Mouse (Mus musculus): ENCODE measurements around the gene Hpn. TPM values are rescaled to one million over a fixed set of nuclear protein-coding genes. Genes with fewer than 3 reads are reported as not detected.
A peak's percentile ranks its signal among the peaks of the same experiment; 100 is the strongest.

The Hpn gene
- polyA plus RNA-seq, 1 experiment from 2014 or later, result 0.10 TPM

DNA sequence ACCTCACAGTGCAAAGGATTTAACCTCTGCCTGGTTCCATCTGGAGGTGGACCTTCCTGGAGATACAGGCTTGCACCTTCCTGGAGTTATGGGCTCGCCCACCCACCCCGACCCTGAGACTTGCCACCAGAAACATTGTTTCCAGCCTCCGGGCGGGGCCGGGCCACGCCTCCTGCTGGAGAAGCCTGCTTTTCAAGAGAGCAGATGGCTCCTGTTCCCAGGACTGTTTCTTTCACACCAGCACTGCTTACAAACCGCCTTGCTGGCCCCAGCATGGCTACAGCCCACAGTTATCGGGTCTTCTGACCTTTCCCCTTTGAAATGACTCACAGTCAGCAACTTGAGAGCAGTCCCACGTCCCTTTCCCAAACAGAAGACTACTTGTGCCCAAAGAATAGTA is 42.8 kb downstream of the Hpn start:
- no peak for TF ChIP-seq CTCF (IDR thresholded peaks at IDR 0.05)
- DNase-seq (ENCODE audit: low read depth, low spot score) (no peak), ATAC-seq (no peak)
- CTCF ChIA-PET, result no interaction called here
- H3K27me3 ChIP-seq, result no peaks in the 10 kb centered on the region
- POLR2A ChIA-PET, result no interaction called here
- in situ Hi-C loops (cut with MboI; ENCODE audit: low pct_unique_long_range_greater_than_20kb), result no loop called here

DNA sequence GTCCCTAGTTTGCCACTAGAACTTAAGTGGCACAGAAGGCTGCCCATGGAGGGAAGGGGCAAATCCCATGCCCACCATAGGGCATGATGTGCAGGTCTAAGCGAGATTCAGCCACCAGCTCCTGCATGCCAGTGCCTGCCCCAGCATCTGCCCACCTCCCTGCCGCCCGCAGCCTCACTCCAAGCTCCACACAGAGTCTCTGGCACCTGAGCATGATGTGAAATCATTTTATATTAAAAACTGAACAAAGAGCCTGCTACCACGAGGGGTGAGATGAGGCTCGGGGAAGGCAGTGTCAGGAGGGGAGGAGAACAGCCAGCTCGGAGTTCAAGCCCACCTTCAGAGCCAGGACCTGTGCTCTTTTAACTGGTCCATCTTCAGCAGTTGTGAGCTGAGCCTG is 44.8 kb downstream of the Hpn start:
- ChIA-PET CTCF (no interaction called here), POLR2A (no interaction called here)
- ATAC-seq (no peak), DNase-seq (ENCODE audit: low read depth, low spot score) (no peak)
- no peak for TF ChIP-seq CTCF (IDR thresholded peaks at IDR 0.05)
- H3K27me3 ChIP-seq, result no peaks in the 10 kb centered on the region
- in situ Hi-C loops (cut with MboI; ENCODE audit: low pct_unique_long_range_greater_than_20kb), result no loop called here

DNA sequence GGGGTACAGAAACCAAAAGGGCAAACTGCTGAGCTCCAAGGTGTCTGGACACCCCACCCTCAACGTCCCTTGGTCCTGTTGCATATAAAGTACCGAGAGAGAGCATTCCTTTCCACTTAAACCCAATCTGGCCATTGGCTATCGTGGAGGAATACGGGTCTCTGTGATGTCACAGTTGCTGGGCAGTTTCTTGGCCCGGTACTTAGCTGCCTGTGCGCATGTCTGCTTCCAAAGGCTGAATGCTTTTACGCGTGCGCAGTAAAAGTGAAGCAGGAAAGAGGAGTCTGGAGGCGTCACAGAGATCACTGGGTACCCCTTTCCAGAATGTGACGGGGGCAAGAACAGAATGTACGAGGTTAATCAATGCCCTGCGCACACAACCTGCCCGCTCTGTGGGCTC is 45.6 kb downstream of the Hpn start:
- ATAC-seq, result no peak
- no peak for TF ChIP-seq CTCF (IDR thresholded peaks at IDR 0.05)
- H3K27me3 ChIP-seq, result no peaks in the 10 kb centered on the region
- POLR2A ChIA-PET, result no interaction called here
- CTCF ChIA-PET, result interaction anchor here (2.1 kb wide), 1 partner anchor 11 kb away, joined by 8 read pairs; the partner anchor contains the start of gene Lgi4
- DNase-seq (ENCODE audit: low read depth, low spot score), result no peak
- in situ Hi-C loops (cut with MboI; ENCODE audit: low pct_unique_long_range_greater_than_20kb), result no loop called here

DNA sequence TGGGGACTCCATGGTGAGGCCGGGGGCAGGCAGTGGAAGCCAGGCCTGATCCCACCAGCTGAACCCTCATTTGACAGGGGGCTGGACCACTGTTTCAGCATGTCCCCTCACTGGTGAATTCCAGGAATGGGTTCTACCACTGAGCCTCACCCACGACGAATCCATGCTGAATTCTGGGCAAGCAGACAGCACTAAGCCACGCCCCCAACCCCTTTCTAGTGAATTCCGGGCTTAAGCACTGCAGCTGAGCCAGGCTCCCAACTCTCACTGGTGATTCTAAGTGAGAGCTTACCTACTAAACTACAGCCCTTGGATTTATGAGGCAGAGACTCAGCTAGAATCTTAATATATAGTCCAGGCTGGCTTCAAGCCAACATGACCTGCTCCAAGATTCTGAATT is 47.3 kb downstream of the Hpn start:
- ChIA-PET POLR2A (no interaction called here), CTCF (interaction anchor here (2.1 kb wide), 1 partner anchor 9 kb away, joined by 8 read pairs; the partner anchor contains the start of gene Lgi4)
- TF ChIP-seq CTCF (IDR thresholded peaks at IDR 0.05), result no peak
- no peaks in the 10 kb centered on the region for H3K27me3 ChIP-seq
- no peak for ATAC-seq
- DNase-seq (ENCODE audit: low read depth, low spot score), result no peak
- in situ Hi-C loops (cut with MboI; ENCODE audit: low pct_unique_long_range_greater_than_20kb), result no loop called here

DNA sequence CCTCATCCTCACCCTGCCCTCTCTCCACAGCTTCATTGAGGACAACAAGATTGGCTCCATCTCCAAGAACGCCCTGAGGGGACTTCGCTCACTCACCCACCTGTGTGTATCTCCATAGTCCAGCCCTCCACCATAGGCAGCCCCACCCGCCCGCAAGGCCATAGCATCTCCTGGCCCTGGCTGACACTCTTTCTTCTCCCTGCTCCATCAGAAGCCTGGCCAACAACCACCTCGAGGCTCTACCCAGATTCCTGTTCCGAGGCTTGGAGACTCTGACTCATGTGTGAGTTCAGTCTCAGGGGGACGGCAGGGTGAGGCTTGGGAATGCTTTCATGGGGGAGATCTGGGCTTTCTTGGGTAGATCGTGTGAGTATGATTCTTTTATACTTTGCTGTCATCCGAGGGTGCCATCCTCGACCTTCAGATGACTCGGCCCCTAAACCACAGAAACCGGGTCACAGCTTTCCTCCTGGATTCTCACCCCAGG is 52.0 kb downstream of the Hpn start:
- ATAC-seq, result no peak
- in situ Hi-C loops (cut with MboI; ENCODE audit: low pct_unique_long_range_greater_than_20kb), result no loop called here
- POLR2A ChIA-PET, result no interaction called here

DNA sequence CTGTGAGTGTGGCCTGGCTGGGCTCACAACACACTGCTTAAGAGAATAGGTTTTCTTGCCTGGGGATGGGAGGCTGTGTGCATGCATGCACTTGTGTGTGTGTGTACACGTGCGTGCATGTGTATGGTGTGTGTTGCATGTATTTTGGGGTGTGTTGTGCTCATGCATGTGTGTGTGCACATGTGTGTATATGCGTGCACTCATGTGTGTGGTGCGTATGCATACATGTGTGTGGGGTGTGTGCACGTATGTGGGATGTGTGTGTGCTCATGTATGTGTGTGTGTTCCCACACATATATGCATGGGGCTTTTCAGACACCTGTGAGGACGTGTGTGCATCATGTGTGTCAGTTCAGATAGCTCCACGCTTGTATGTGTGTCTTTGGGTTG is 54.5 kb downstream of the Hpn start:
- no peak for TF ChIP-seq CTCF (IDR thresholded peaks at IDR 0.05)
- ATAC-seq, result no peak
- POLR2A ChIA-PET, result no interaction called here
- no peaks in the 10 kb centered on the region for H3K27me3 ChIP-seq
- no peak for DNase-seq (ENCODE audit: low read depth, low spot score)
- CTCF ChIA-PET, result no interaction called here
- in situ Hi-C loops (cut with MboI; ENCODE audit: low pct_unique_long_range_greater_than_20kb), result no loop called here

More for the DNA sequence above, 52.0 kb downstream of the Hpn start:
- CTCF ChIA-PET, result interaction anchor here (1.3 kb wide), 1 partner anchor 35 kb away, joined by 5 read pairs; no protein-coding TSS in a partner anchor
- H3K27me3 ChIP-seq, result no peaks in the 10 kb centered on the region
- no peak for DNase-seq (ENCODE audit: low read depth, low spot score)
- TF ChIP-seq CTCF (IDR thresholded peaks at IDR 0.05), result no peak

DNA sequence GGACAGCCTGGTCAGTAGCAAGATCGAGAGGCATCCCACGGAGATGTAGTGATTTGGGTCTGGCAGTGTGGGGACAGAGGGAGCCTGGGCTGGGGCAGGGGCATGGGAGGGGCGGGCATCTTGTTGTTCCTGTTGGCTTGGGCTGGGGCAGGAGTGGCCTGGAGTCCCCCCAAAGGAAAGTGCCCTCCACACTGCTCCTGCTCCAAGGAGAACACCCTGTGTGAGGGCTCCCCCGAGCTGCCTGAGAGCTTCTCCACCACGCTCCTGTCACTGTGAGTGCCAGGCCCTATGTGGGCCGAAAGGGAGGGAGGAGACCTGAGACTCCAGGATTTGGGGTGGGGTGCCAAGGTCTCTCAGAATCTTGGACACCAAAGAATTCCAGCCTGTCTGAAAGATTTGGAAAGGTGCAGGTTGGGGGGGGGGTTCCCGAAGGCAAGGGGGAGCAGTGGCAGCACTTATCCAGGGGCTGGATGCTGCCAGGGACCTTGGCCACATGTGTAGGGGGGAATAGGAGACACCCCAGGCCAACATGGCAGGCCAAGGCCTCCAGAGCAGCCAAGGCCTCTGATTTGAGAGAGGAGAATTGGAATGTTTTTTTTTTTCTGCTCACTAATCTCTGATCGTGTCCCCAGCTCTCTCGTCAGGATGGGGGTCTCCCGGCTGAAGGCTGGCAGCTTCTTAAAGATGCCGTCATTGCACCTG is 55.0 kb downstream of the Hpn start:
- in situ Hi-C loops (cut with MboI; ENCODE audit: low pct_unique_long_range_greater_than_20kb), result no loop called here
- no peaks in the 10 kb centered on the region for H3K27me3 ChIP-seq
- CTCF ChIA-PET, result no interaction called here
- no peak for ATAC-seq
- no peak for DNase-seq (ENCODE audit: low read depth, low spot score)
- POLR2A ChIA-PET, result interaction anchor here (0.6 kb wide), 1 partner anchor 11 kb away, joined by 6 read pairs; no protein-coding TSS in a partner anchor
- no peak for TF ChIP-seq CTCF (IDR thresholded peaks at IDR 0.05)

DNA sequence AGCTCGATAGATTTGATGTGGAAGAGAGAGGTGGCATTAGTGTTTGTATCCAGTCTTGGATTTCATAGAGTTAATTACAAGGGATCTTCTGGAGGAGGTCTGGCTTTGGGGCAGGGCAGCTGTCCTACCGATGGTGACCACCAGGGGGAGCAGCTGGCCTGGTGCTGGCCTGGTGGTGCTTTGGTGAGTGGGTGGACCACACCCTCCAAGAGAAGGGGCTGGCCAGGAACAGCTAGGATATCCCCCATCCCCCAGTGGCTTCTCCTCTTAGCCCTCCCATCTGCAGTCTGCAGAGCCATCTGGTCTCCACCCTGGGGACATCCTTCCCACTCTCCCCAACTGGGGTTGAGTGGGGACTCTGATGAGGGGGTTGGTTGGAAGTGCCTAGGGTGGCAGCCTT is 56.0 kb downstream of the Hpn start, which contains the start of gene Lgi4:
TSS of gene Lgi4 (plus strand) at position 235 of the 400 bp plus-strand sequence.
- TF ChIP-seq CTCF (IDR thresholded peaks at IDR 0.05), result peak; percentile 93
- in situ Hi-C loops (cut with MboI; ENCODE audit: low pct_unique_long_range_greater_than_20kb), result no loop called here
- H3K27me3 ChIP-seq, result no peaks in the 10 kb centered on the region
- ChIA-PET POLR2A (no interaction called here), CTCF (interaction anchor here (1.1 to 2.2 kb wide), 6 partner anchors 10 to 111 kb away, joined by 3 to 9 read pairs (median 4); no protein-coding TSS in a partner anchor)
- peak; percentile 67 for ATAC-seq
- no peak for DNase-seq (ENCODE audit: low read depth, low spot score)

DNA sequence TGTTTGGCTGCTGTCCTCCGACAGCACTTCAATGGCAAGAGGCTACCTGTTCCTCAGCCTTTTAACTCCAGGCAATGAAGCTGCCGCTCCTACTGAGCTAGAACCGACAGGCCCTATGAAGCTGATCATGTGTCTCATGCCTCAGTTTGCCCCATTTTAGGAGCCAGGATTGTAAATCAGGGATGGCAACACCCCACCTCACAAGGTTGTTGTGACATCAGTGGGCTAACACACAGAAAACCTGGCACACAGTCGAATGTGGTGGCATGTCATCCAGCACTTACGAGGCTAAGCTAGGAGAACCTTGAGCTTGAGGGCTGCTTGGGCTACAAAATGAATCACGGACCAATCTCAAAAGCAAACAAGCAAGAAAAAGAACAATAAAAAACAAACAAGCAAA is 56.9 kb downstream of the Hpn start:
- CTCF ChIA-PET, result interaction anchor here (0.9 to 2.2 kb wide), 7 partner anchors 11 to 112 kb away, joined by 3 to 9 read pairs (median 4); no protein-coding TSS in a partner anchor
- POLR2A ChIA-PET, result no interaction called here
- DNase-seq (ENCODE audit: low read depth, low spot score) (no peak), ATAC-seq (no peak)
- no peaks in the 10 kb centered on the region for H3K27me3 ChIP-seq
- in situ Hi-C loops (cut with MboI; ENCODE audit: low pct_unique_long_range_greater_than_20kb), result no loop called here
- no peak for TF ChIP-seq CTCF (IDR thresholded peaks at IDR 0.05)

DNA sequence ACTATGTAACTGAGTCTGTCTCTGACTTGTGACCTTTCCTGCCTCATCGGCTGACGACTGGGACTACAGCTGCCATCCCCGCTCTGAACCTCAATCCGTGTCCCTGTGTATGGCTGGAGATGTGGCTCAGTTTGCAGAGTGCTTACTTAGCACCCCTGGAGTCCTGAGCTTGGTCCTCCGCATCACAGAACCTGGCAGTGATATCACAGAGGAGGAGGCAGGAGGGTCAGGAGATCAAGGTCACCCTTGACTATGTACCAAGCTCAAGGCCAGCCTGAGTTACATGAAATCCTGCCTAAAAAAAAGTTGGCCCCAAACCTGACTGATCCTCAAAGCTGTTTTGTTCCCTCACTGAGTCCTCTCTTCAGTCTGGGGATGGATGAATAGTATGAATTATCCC is 57.4 kb downstream of the Hpn start:
- CTCF ChIA-PET, result interaction anchor here (0.9 to 2.2 kb wide), 4 partner anchors 11 to 41 kb away, joined by 3 to 9 read pairs (median 8); no protein-coding TSS in a partner anchor
- no peak for TF ChIP-seq CTCF (IDR thresholded peaks at IDR 0.05)
- in situ Hi-C loops (cut with MboI; ENCODE audit: low pct_unique_long_range_greater_than_20kb), result no loop called here
- no peak for ATAC-seq
- no peak for DNase-seq (ENCODE audit: low read depth, low spot score)
- POLR2A ChIA-PET, result no interaction called here
- peaks cover 1% of the 10 kb centered on the region for H3K27me3 ChIP-seq

DNA sequence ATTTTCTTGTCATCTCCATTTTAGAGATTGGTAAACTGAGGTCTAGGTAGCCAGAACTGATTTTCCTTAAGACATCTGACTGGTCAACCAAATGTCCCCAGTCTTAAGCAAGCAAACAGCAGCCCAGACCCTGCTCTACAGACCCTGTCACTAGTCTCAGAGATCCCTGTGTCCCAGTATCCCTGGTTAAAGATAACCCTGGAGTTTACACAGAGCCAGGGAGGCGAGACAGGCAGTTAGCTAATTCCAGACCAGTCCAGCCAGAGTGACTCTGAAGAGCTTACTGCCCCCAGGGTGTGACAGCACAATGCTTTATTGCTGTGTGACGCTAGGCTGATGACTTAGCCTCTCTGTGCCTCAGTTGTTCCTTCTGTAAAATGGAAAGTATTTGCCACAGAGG is 58.0 kb downstream of the Hpn start, which contains the start of gene Fxyd1:
TSS of gene Fxyd1 (minus strand) at position 129 of the 400 bp plus-strand sequence.
- DNase-seq (ENCODE audit: low read depth, low spot score), result no peak
- ChIA-PET POLR2A (no interaction called here), CTCF (interaction anchor here (2.0 kb wide), 1 partner anchor 41 kb away, joined by 7 read pairs; no protein-coding TSS in a partner anchor)
- no peak for ATAC-seq
- TF ChIP-seq CTCF (IDR thresholded peaks at IDR 0.05), result no peak
- peaks cover 8% of the 10 kb centered on the region for H3K27me3 ChIP-seq
- in situ Hi-C loops (cut with MboI; ENCODE audit: low pct_unique_long_range_greater_than_20kb), result no loop called here

Measured in Patski (cell line).